Mouse (Mus musculus) cerebellum, adult 9-11 months (tissue): ENCODE data around the gene Ehbp1l1.

ENCODE experiments used
- DNase-seq: peaks from one replicate; pipeline ENCODE4 v3.0.0; 2022

Gene Ehbp1l1

DNA sequence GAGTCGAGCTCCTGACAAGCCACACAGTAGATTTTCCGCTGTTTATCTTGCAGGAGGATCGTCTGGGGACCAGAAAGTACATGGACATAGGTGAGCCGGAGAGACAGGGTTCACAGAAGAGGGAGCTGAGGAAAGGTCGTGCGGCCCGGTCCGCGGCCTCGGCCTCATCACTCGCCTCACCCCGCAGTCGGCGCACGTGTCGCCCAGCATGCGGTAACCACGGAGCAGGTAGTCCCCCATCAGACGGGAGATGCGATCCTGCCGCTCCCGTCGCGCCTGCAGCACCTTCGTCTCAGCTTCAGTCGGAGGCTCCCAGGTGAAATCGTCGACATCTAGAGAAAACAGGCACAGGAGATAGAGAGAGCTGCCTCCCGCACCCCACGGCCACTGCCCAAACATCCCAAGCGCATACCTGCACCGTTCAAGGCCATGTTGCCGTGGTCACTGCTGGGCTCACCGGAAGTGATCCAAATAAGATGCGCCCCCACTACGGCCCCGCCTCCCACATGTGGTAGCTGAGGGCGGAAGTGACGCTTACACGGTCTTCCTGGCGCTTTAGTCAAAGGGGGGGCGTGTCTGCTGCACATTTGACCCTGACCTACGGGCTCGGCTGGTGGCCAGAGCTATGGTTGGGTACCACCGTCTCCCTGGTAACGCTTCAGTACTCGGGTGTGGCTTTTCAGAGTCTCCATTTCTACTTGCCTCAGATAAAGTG is 5.3 kb upstream of the Ehbp1l1 start:
- peak; percentile 94 for DNase-seq

DNA sequence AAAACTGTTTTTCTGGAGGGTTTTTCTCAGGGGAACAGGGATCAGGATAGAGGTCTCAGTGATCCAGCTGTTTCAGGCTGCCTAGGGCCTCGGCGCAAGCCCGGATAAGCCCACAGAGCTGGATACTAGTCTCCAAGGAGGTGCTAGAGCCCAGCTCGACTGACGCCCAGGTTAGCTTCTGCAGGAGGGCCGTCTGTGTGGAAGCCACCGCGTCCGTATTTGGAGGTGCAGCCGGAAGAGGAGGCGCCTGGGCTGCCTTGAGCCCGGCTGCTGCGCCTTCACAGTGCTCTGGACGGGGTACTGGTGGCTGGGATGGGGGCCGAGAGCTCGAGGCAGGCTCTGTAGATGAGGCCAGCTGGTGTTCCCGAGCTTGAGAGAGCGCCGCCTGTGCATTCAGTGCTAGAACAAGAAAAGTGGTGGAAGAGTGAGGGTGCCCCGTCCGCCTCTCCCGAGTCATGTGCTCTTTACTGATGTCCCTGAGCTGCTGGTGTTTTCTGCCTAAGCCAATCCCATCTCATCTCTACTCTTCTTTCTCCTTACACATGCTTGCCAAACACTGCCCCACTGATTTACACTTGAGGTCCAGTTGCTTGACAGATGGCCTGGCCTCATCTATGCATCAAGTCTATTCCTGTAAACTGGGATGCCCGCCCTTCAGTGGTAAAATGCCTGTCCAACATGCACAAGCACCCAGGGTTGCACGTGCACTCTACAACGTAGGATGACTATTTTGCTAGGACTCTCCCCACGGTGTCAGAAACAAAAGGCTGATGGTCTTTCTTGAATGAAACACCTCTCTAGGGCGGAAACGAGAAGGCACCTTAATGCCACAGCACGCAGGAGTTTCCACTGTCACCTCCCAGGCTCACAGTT is 4.4 kb upstream of the Ehbp1l1 start:
- DNase-seq: peak; percentile 73

DNA sequence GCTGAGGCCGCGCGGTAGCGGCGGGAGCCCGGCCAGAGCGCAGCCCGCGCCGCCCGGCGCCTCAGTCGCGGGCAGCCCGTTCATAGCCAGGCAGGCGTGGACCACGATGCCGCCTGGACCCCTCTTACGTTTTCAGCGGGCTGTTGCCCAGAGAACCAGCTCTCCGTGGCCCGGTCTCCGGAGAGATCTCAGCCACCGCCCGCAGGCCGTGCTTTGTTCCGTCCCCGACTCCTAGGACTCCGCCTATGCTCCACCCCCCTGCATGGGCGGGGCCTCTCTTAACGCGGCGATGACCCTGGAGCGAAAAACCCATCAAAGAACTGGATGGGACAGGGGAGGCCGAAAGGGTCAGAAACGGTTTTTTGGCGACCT is 3.3 kb upstream of the Ehbp1l1 start, which contains the start of gene Fam89b:
Gene Fam89b, minus strand, starts transcription at position 210 of the 372 bp plus-strand sequence.
- DNase-seq: peak; percentile 83

DNA sequence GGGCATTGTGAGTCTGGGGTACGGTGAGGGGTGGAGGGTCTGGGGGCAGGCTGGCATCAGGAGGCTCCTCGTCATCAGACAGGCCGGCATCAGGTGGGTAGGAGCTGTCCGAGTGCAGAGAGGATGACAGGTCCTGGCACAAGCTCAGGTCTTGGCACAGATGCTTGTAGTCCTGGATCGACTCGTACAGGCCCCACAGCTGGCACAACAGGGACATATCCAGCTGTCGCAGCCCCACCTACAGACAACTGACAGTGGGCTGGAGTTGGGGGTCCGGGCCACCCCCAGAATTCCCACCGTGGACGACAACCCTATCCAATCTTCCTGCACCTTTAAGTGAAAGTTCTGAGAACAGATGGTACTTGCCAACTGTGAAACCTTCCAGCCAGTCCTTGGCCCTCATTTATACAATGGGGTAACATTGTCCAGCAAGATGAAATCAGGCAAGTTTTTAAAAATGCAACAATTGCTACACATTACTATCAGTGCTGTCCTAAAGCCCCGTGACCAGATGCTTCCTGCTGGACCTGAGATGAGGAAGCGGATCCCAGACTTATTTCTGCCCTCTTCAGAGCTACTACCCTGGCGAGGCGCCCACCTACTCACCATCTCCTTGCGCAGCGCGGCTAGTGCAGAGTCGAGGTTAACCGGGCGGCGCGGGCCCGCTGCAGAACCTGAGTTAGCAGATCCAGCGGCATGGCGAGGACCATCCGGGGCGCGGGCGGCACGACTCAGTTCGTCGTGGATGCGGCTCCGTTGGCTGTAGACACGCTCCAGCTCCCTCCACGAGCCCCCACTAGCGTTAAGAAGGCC is 2.7 kb upstream of the Ehbp1l1 start:
- peak; percentile 76 for DNase-seq

DNA sequence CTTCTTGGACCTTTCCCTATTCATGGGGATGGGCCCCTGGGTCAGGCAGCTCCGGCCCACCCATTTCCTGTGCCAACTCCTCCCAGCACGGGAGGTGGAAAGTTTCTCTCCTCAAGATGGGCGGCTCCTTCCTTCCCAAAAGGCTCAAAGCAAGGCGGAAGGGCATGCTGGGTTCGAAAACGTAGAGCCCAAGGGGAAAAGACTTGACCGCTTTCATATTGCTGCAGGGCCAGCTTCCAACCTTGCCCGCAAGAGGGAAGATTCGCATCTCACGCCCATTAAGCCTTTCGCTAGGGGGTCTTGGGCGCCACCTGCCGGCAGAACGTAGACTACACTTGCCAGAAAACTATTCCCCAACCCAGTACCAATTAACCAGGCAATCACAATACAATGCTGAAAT is 1.6 kb upstream of the Ehbp1l1 start:
- peak; percentile 81 for DNase-seq

DNA sequence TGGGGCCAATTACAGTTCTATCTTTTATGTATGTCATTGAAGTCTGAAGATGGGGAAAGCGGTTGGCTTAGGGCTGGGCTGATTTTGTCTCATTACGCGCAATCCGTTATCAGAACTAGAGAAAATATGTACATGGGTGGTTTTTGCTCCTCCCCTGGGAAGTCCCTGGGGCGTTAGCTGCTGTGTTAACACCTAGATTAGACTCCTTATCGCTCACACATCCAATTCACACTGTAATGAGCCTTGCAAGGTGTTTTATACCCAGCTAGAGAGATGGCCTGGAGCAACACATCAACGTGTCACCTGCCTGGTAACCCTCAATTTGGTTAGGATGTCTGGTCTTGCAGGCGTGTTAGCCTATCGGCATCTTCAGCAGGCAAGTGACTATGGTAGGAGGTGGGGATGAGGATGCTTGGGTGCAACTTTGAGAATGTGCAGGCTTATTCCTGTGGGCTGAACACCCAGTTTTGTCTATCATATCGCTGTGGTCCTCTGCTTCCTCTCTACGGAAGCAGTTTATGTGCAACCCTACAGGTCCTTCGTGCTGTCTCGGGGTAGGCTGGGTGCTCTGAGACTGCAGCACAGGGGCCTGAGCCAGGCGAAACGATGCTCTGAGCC is 953 bp upstream of the Ehbp1l1 start:
- DNase-seq: no peak

DNA sequence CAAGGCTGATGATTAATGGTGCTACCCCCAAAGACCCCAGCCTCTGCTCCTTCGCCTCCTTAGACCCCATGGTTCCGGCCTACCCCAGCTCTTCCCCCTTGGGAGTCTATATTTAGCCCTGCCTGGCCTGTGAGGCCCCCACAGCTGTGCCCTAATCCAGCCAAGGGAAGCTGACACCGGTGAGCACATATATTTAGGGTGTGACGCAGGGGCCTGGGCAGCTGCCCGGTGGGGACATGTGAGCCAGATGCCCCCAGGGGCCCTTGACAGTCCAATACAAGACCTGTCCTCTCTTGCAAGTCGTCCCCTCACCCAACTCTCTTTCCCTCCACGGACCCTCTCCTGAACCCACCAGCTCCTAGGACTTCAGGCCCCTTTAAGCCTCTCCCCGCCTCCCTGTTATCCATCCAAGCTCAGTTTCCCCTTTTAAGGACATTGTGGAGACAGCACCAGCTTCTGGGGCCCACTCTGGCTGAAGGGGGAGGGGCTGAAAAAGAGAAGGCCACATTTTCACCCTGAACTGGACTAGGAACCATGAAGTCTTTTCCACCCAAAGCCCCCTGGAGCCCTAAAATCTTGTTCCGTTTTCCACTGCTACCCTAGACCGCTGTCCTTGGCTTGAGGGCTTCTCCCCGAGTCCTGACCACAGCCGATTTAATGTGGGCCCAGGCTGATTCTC is 949 bp downstream of the Ehbp1l1 start:
- no peak for DNase-seq

DNA sequence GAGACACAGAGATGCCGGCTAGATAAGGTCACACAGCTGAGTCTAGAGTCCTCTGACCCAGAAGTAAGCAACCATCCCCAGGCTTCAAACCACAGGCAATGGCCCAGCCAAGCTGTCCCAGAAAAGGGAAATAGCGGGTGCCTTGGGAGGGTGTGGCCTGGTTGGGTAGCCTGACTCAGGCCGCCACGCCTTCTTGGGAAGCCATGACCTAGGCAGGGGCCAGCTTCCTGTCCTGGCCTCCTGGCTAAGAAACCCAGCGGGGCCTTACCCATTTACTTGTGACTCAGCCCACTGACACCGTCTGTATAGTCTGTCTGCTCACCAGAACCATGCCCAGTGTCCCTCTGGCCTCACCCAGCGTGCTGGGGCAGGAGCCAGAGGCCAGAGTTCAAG is 1.6 kb downstream of the Ehbp1l1 start:
- DNase-seq: no peak

DNA sequence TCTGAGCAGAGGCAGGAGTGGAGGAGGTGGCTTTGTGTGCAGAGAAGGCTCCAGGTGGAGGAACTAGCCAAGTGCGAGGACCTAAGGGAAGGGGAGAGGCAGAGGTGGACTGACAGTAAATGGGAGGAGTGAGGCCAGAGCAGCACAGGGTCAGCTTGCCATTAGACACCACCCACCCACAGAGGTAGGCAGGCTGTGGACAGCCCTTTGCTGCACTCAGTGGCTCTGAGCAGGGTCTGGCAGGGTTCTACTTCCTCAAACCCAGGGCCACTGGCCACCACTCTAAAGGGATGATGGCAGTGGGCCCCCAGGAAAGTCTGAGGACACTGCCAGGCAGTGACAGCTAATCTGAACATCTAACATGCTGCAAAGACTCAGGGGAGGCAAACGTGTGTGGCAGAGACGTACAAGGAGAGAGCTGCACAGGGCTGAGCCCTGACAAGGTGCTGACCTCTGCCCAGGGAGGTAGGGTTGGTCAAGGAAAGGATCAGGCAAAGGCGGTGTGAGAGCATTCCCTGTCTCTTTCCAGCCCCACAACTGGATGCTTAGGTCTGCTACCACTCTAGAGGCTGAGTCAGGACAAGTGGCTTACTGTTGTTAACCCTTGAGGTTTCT is 2.1 kb downstream of the Ehbp1l1 start:
- DNase-seq: no peak

DNA sequence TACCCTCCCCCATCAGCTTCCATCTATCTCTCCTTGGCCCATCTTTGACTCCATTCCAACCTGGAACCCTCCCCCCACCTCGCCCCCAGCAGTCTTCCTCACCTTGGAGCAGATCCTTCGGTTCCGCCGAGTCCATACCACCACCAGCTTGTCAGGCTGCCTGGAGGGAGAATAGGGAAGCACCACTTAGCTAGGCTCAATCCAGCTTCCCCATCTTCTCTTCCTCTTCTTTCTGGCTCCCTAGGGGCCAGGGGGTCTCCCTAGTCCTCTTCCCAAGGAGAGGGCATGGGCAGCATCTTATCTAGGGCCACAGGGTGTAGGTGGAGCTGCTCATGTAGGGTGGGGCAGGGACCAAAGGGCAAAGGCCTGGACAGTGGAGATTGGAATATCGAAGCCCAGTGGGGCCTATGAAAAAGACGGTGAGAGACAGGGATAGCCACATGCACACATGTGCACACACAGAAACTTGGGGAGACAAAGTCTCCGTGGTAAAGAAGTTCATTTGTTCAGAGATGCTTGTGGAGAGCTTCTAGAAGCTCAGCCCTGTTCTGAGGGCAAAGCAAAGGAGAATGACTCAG is 3.2 kb downstream of the Ehbp1l1 start:
- no peak for DNase-seq

DNA sequence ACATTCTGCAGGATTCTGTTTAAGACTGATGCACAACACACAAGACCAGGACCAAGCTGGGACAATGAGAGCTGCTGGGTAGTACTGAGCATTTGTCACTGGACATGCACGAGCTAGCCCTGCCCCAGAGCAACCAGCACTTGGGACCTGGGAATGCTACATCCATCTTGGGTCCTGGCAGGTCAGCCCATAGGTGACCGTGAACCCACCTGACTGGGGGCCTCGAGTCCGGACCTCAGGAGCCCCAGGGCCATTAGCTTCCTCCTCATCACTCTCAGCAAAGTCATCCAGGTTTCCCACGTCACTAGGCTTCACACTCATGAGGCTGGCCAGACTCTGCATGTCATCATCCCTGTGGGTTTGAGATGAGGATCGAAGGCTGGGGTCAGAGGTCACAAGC is 4.9 kb downstream of the Ehbp1l1 start:
- no peak for DNase-seq

DNA sequence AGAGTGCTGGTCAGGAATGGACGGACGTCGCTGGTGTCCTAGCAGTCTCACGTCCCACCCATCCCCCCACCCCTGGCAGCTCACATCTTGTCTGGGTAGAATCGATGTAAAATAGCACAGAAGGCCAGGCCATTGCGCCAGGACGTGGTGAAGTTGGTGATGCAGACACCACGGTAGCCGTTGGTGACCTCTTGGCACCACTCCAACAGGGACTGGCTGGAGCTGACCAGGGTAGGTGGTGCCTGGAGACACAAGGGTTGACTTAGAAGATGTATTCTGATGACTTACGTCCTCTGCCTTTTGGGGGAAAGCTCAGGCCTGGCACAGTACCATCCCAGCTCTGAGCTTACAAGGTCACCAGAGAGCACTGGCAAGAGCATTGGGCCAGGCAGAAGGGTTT is 9.2 kb downstream of the Ehbp1l1 start:
- no peak for DNase-seq

DNA sequence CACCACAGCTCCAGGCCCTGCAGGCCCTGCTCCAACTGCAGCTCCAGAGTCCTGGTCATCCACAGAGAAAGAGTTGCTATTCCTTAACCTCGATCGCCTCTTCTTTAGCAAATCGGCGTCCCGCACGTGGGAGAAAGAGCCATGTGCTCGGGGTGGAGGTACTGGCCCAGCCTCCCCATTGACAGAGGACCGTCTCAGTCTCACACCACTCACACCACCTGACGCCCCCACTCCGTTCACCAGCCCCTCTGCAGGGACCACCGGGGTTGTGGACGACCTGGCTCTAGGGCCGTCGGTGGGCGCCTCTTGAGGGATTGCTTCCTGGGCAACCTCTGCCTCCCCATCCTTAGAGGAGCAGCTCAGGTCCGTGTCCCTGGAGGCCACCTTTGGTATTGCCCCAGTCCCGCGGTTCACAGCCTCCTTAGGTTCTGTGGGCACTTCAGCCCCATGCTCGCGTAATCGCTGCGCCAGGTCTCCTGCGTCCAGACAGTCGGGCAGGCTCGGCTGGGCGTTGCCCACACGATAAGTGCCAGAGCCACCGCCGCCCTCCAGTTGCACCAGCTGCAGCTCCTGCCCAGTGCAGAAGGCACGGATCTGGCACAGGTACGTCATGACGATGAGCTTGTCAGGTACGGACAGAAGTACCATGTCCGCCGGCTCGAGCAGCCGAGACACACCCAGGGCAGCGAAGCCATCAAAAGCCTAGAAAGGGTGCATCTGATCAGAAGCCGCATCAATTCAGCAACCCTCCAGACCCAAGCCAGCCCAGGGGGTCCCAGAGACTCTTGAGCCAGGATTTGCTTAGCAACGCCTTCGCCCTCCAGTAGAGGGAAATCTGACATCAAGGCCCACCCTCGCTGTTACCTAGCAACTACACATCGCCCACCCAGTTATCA is 10.1 kb downstream of the Ehbp1l1 start:
- DNase-seq: peak; percentile 56

DNA sequence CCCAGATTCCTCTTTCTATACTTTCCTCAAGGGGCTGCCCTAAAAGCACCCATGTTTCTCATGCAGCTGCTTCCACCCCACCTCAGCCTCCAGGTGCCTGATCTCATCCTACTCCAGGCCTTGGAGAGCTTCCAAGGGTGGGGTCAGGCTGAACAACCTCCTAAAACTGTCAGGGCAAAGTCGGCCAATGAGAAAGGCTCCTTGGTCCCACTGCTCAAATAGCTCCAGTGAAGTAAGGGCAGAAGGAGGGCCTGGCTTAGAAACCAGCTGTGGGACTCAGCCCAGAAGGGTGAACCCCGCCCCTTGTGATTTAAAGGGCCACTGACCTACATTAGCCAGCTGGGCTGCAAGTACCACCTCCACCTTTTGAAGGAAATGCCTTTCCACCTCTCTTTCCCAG is 12.4 kb downstream of the Ehbp1l1 start:
- no peak for DNase-seq

DNA sequence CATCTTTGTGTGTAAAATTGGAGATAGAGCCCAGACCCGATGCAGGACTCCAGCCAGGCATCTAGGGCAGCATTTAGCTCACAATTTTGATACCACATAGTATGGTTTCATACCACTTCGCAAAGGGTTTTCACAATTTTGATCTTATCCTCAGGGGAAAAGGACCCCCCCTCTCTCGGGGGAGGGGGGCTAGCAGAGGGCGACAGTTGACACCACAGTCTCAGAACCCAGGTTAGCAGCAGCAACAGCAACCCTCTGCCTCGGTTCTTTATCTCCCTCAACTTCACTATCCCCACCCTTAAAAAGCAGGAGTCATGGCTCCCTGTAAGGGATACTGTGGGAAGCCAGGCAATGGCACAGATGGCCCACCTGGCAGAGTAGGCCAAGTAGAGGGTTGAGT is 12.9 kb downstream of the Ehbp1l1 start:
- DNase-seq: no peak

DNA sequence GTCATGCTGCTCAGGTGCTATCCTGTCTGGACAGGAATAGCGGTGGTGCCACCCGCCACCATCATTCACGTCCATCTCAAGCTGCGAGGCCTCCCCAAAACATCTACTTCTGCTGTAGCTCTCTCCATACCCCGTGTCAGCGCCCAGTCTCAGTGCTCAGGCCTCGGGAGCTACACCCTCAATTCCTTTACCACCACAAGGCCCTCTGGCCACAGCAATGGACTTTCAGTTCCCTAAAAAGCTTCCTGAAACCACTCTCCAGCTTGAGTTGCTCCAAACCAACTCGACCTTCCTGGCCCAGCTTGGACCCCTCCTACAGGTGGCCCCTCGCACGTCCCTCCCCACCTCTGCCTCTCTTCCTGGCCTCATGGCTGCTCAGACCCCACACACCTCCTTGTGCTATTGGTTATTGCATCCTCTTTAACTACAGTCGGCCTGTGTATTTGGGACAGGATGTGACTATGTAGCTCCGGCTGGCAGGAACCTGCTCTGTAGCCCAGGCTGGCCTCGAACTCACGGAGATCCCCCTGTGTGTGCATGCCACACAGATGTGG is 14.1 kb downstream of the Ehbp1l1 start:
- no peak for DNase-seq

DNA sequence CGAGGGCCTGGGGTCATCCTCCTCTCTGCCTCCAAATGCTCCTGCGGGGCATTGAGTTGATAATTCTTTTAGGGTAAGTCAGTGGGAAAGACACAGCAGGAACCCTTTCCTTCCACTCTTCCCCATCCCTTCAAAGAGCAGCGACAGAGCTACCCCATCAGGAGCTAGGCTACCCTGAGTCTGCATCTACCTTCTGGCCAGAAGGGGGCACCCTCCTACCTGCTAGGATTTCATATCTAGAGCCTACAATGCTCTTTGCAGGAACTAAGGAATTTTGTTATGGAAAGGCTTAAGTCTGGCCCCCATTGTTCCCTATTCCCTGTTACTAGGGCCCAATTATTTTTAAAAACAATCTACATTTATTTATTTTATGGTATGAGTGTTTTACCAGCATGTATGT is 14.9 kb downstream of the Ehbp1l1 start:
- peak; percentile 74 for DNase-seq

DNA sequence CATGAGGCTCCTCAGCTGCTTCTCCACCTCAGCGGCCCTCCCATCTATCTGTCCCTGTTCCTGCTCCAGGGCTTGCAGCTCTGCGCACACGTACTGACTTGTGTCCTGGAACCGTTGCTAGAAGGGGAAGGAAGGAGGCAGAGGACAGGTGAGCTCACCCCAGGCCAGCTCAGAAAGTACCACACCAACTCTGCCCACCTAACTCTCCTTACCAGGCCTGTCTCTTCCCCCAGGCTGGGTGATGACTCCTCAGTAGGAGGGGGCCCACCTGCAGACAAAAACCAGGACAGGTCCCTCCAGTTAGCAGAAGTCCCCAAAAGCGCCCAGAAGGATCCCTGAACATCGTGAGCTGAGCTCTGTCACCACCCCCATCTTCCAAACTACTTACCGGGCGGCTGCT is 15.5 kb downstream of the Ehbp1l1 start:
- no peak for DNase-seq

DNA sequence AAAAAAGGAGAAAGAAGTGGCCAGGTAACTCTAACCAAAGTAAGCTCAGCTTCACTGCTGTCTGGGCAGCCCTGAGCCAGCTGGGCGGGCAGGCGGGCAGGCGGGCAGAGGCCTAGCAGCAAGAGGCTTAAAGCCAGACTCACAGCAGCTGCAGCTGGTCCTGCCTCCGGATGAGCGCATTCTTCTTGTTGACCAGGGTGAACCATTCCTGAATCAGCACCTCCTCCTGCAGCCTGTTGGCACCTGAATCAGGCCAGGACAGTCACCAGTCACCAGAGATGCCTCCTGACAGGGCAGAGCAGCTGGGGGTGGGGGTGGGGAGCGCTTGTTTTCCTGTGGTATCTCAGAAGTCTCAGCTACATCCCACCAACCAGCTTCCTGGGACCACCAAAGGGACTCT is 16.0 kb downstream of the Ehbp1l1 start:
- DNase-seq: no peak
